Mouse (Mus musculus): ENCODE measurements at regions not wholly inside any gene's neighbourhood (a gene's known extent, or its start where the extent isn't known, plus 50 kb on each side); places are given as distances from the start of the nearest gene placed in this dataset.

- no peaks in the 10 kb centered on the region for H3K36me3 ChIP-seq (ENCODE audit: control insufficient read depth in 1 of 2, insufficient read depth in 2 of 2, low read length in 2 of 2)
- H3K4me1 ChIP-seq (ENCODE audit: control insufficient read depth in 1 of 2, insufficient read depth in 2 of 2, low read length in 2 of 2): no peaks in the 10 kb centered on the region
- no peaks in the 10 kb centered on the region for H3K79me2 ChIP-seq (ENCODE audit: control insufficient read depth, insufficient read depth, low read length, poor library complexity)
- no peaks in the 10 kb centered on the region; the same call in 1 of the 2 replicates for H3K9me3 ChIP-seq (replicated peaks; ENCODE audit: insufficient read depth, low read length)
- no peak overlapping the region for H3K4me3 ChIP-seq (ENCODE audit: control insufficient read depth in 1 of 2, insufficient read depth in 1 of 2, low read depth in 2 of 2, low read length in 2 of 2)
- H3K27me3 ChIP-seq (ENCODE audit: control insufficient read depth in 1 of 2, insufficient read depth in 2 of 2, low read length in 2 of 2): no peaks in the 10 kb centered on the region
- H3K27ac ChIP-seq (ENCODE audit: control insufficient read depth, low read depth, low read length): no peak overlapping the region
- no peak overlapping the region for H3K9ac ChIP-seq (ENCODE audit: control insufficient read depth, low read depth, low read length, poor library complexity, severe bottlenecking)
- DNase-seq (ENCODE audit: low read depth, low spot score): no peak
- no peak for TF ChIP-seq MAZ (IDR thresholded peaks at IDR 0.05; ENCODE audit: low read depth, low read length)
- TF ChIP-seq ZNF384 (IDR thresholded peaks at IDR 0.05; ENCODE audit: low read depth, low read length): no peak
- no peak for TF ChIP-seq TCF12 (IDR thresholded peaks at IDR 0.05; ENCODE audit: low read depth, low read length)
- no peak for TF ChIP-seq CTCF (IDR thresholded peaks at IDR 0.05 in 2 of 3, conservative IDR thresholded peaks at IDR 0.05 in 1 of 3; ENCODE audit: control insufficient read depth in 1 of 3, insufficient read depth in 1 of 3, low read depth in 2 of 3, low read length in 3 of 3, poor library complexity in 1 of 3, severe bottlenecking in 1 of 3)
- TF ChIP-seq GABPA (IDR thresholded peaks at IDR 0.05; ENCODE audit: low read depth, low read length): no peak
- no peak for TF ChIP-seq SIN3A (IDR thresholded peaks at IDR 0.05; ENCODE audit: low read length)
- no peak for TF ChIP-seq EP300 (IDR thresholded peaks at IDR 0.05; ENCODE audit: low read depth in 1 of 2, low read length in 2 of 2)
- no peak for TF ChIP-seq ZMIZ1 (IDR thresholded peaks at IDR 0.05; ENCODE audit: low read depth, low read length)
- TF ChIP-seq USF2 (IDR thresholded peaks at IDR 0.05; ENCODE audit: borderline replicate concordance in 1 of 2, insufficient read depth in 1 of 2, low read depth in 1 of 2, low read length in 2 of 2): no peak
- TF ChIP-seq CHD1 (IDR thresholded peaks at IDR 0.05; ENCODE audit: low read depth, low read length): no peak
- TF ChIP-seq MAX (IDR thresholded peaks at IDR 0.05; ENCODE audit: low read length): no peak
Measured at GRCm38 (mm10) chr13:99630800-99631199, 114.5 kb upstream of the Map1b start.

DNA sequence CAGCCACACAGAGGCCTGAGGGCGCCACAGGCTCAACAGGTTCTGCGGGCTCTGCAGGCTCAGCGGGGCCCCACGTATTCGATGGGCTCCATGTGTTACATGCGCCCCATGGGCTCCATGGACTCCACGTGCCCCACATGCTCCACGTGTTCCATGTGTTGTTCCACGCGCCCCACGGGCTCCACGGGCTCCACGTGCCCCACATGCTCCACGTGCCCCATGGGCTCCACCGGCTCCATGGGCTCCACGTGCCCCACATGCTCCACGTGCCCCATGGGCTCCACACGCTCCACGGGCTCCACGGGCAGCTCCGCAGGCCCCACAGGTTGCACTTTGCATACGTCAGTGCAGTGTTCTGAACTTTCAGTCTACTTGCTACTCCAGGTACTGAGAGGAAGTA lies 114.0 kb upstream of the Map1b start:
- H3K9me3 ChIP-seq (replicated peaks; ENCODE audit: insufficient read depth, low read length): no peaks in the 10 kb centered on the region; the same call in 1 of the 2 replicates
- H3K4me3 ChIP-seq (ENCODE audit: control insufficient read depth in 1 of 2, insufficient read depth in 1 of 2, low read depth in 2 of 2, low read length in 2 of 2): no peak overlapping the region

DNA sequence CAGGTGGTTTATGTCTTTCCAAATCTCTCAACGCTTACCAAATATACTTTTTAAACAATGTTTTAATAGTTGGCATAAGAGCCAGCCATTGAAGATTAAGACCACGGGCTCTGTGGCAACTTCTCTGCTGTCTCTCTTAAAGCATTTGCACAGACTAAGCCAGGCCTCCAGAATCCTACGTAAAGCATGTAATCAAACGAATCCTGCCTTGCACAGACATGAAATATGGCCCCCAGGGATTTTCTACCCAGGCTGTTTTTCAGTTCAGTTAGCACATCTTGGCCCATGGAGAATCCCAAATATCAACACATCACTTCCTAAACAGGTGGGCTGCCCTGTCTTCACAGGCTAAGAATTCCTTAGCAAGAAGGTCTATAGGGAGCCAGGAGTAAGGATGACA lies 108.9 kb upstream of the Map1b start:
- no peak overlapping the region for H3K9ac ChIP-seq (ENCODE audit: control insufficient read depth, low read depth, low read length, poor library complexity, severe bottlenecking)
- no peak overlapping the region for H3K4me3 ChIP-seq (ENCODE audit: control insufficient read depth in 1 of 2, insufficient read depth in 1 of 2, low read depth in 2 of 2, low read length in 2 of 2)
- no peaks in the 10 kb centered on the region for H3K27me3 ChIP-seq (ENCODE audit: control insufficient read depth in 1 of 2, insufficient read depth in 2 of 2, low read length in 2 of 2)
- no peak for TF ChIP-seq KAT2A (conservative IDR thresholded peaks at IDR 0.05; ENCODE audit: low read depth, low read length)
- TF ChIP-seq ZMIZ1 (IDR thresholded peaks at IDR 0.05; ENCODE audit: low read depth, low read length): no peak
- TF ChIP-seq ETS1 (IDR thresholded peaks at IDR 0.05; ENCODE audit: low read depth, low read length): no peak
- TF ChIP-seq ZNF384 (IDR thresholded peaks at IDR 0.05; ENCODE audit: low read depth, low read length): no peak
- no peak for TF ChIP-seq MEF2A (IDR thresholded peaks at IDR 0.05; ENCODE audit: extremely low read depth, insufficient replicate concordance, low read depth, low read length, poor library complexity, severe bottlenecking)
- TF ChIP-seq GABPA (IDR thresholded peaks at IDR 0.05; ENCODE audit: low read depth, low read length): no peak
- H3K27ac ChIP-seq (ENCODE audit: control insufficient read depth, low read depth, low read length): no peak overlapping the region
- no peaks in the 10 kb centered on the region for H3K9me3 ChIP-seq (replicated peaks; ENCODE audit: insufficient read depth, low read length)
- no peaks in the 10 kb centered on the region for H3K36me3 ChIP-seq (ENCODE audit: control insufficient read depth in 1 of 2, insufficient read depth in 2 of 2, low read length in 2 of 2)
- no peaks in the 10 kb centered on the region for H3K79me2 ChIP-seq (ENCODE audit: control insufficient read depth, insufficient read depth, low read length, poor library complexity)
- DNase-seq (ENCODE audit: low read depth, low spot score): no peak
- H3K4me1 ChIP-seq (ENCODE audit: control insufficient read depth in 1 of 2, insufficient read depth in 2 of 2, low read length in 2 of 2): no peaks in the 10 kb centered on the region

More for the DNA sequence above, 114.0 kb upstream of the Map1b start:
- Histone ChIP-seq H3K27me3 (ENCODE audit: control insufficient read depth in 1 of 2, insufficient read depth in 2 of 2, low read length in 2 of 2) (no peaks in the 10 kb centered on the region), H3K4me1 (ENCODE audit: control insufficient read depth in 1 of 2, insufficient read depth in 2 of 2, low read length in 2 of 2) (no peaks in the 10 kb centered on the region), H3K27ac (ENCODE audit: control insufficient read depth, low read depth, low read length) (no peak overlapping the region), H3K79me2 (ENCODE audit: control insufficient read depth, insufficient read depth, low read length, poor library complexity) (no peaks in the 10 kb centered on the region), H3K9ac (ENCODE audit: control insufficient read depth, low read depth, low read length, poor library complexity, severe bottlenecking) (no peak overlapping the region), H3K36me3 (ENCODE audit: control insufficient read depth in 1 of 2, insufficient read depth in 2 of 2, low read length in 2 of 2) (no peaks in the 10 kb centered on the region)
- TF ChIP-seq SMC3 (IDR thresholded peaks at IDR 0.05; ENCODE audit: low read depth, low read length) (no peak), NELFE (IDR thresholded peaks at IDR 0.05; ENCODE audit: low read depth, low read length) (no peak), ZMIZ1 (IDR thresholded peaks at IDR 0.05; ENCODE audit: low read depth, low read length) (no peak), ETS1 (IDR thresholded peaks at IDR 0.05; ENCODE audit: low read depth, low read length) (no peak), KAT2A (conservative IDR thresholded peaks at IDR 0.05; ENCODE audit: low read depth, low read length) (no peak), MAX (IDR thresholded peaks at IDR 0.05; ENCODE audit: low read length) (no peak), POLR2AphosphoS2 (IDR thresholded peaks at IDR 0.05; ENCODE audit: low read length) (no peak), CHD1 (IDR thresholded peaks at IDR 0.05; ENCODE audit: low read depth, low read length) (no peak), RCOR1 (IDR thresholded peaks at IDR 0.05; ENCODE audit: low read depth, low read length) (no peak), TBP (IDR thresholded peaks at IDR 0.05; ENCODE audit: low read depth, low read length) (no peak)
- DNase-seq (ENCODE audit: low read depth, low spot score): no peak
